Mouse (Mus musculus) MEL-GATA-1-ER (cell line): Measurements from ENCODE around the gene D6Ertd527e.
"Not testable (repeated sequence)": the region's sequence is repeated elsewhere in the genome, so short reads cannot be mapped to it uniquely, and the experiment has no call there.

Experiments used
- DNase-seq: peaks from one replicate; pipeline ENCODE4 v3.0.0-alpha.2; 2012; ENCODE audit warnings: low read depth; ENCODE audit errors: extremely low read depth

Gene D6Ertd527e

GRCm38 (mm10) chr6:87104123-87104796 is at the start of gene D6Ertd527e:
Gene D6Ertd527e, plus strand, starts transcription at chr6:87104746.
- DNase-seq = no peak

- no peak for DNase-seq
Measured at GRCm38 (mm10) chr6:87059754-87060153, 44.8 kb upstream of the D6Ertd527e start.

- DNase-seq = no peak
Measured at GRCm38 (mm10) chr6:87063586-87063985, 41.0 kb upstream of the D6Ertd527e start.

GRCm38 (mm10) chr6:87068209-87068608 is 36.3 kb upstream of the D6Ertd527e start:
- DNase-seq = no peak

GRCm38 (mm10) chr6:87069195-87069900 is 35.2 kb upstream of the D6Ertd527e start:
- no peak for DNase-seq

- no peak for DNase-seq
Measured at GRCm38 (mm10) chr6:87070641-87071040, 33.9 kb upstream of the D6Ertd527e start.

- no peak for DNase-seq
Measured at GRCm38 (mm10) chr6:87072759-87073158, 31.8 kb upstream of the D6Ertd527e start.

- DNase-seq = peak; percentile 32
Measured at GRCm38 (mm10) chr6:87075092-87075685, 29.4 kb upstream of the D6Ertd527e start.

- DNase-seq = no peak
Measured at GRCm38 (mm10) chr6:87079457-87079856, 25.1 kb upstream of the D6Ertd527e start.

GRCm38 (mm10) chr6:87085026-87085425 is 19.5 kb upstream of the D6Ertd527e start:
- DNase-seq = peak; percentile 95

GRCm38 (mm10) chr6:87088356-87088755 is 16.2 kb upstream of the D6Ertd527e start:
- DNase-seq = no peak

GRCm38 (mm10) chr6:87090877-87091276 is 13.7 kb upstream of the D6Ertd527e start:
- no peak for DNase-seq

- DNase-seq = no peak
Measured at GRCm38 (mm10) chr6:87092476-87092875, 12.1 kb upstream of the D6Ertd527e start.

- DNase-seq = not testable (repeated sequence)
Measured at GRCm38 (mm10) chr6:87093631-87094030, 10.9 kb upstream of the D6Ertd527e start.

GRCm38 (mm10) chr6:87099261-87099660 is 5.3 kb upstream of the D6Ertd527e start:
- DNase-seq = no peak

GRCm38 (mm10) chr6:87099671-87100296 is 4.8 kb upstream of the D6Ertd527e start:
- no peak for DNase-seq

- DNase-seq = no peak
Measured at GRCm38 (mm10) chr6:87100297-87101020, 4.1 kb upstream of the D6Ertd527e start.

GRCm38 (mm10) chr6:87101281-87101954 is 3.1 kb upstream of the D6Ertd527e start:
- DNase-seq = peak; percentile 52

- no peak for DNase-seq
Measured at GRCm38 (mm10) chr6:87101955-87102353, 2.6 kb upstream of the D6Ertd527e start.

GRCm38 (mm10) chr6:87102421-87102911 is 2.1 kb upstream of the D6Ertd527e start:
- no peak for DNase-seq

GRCm38 (mm10) chr6:87103314-87103713 is 1.2 kb upstream of the D6Ertd527e start:
- DNase-seq = no peak
